Mouse (Mus musculus): ENCODE data around the gene Add1. TPM values are rescaled to one million over a fixed set of nuclear protein-coding genes. Genes with fewer than 3 reads are reported as not detected.

The Add1 gene
- polyA plus RNA-seq (2015; fragmentation: Nextera tagmentation; extraction: Ambion mirVana) = 155 and 168 TPM in 2 replicates

GRCm38 (mm10) chr5:34573268-34574221 lies at the start of gene Add1:
TSS of gene Add1 (plus strand) at chr5:34573664.

GRCm38 (mm10) chr5:34525663-34526476 lies 47.6 kb upstream of the Add1 start, which contains the start of gene Sh3bp2:
TSS of gene Sh3bp2 (plus strand) at chr5:34525838.

GRCm38 (mm10) chr5:34636481-34637287 lies 63.2 kb downstream of the Add1 start, which contains the start of gene Mfsd10:
TSS of gene Mfsd10 (minus strand) at chr5:34637212.

GRCm38 (mm10) chr5:34659686-34660590 lies 86.5 kb downstream of the Add1 start, which contains the start of the genes Nop14 and Grk4:
TSS of gene Nop14 (minus strand) at chr5:34660148.
TSS of gene Grk4 (plus strand) at chr5:34660379.

Small RNAs within 50 kb of the gene (microRNA-seq; reads per million reads assigned to microRNA genes)
- gene Mir7036b = not detected

Other genes with a start within 250 kb of the Add1 start
- gene Rnf4, start 237.4 kb upstream of the Add1 start, polyA plus RNA-seq (2015; fragmentation: Nextera tagmentation; extraction: Ambion mirVana) = 89.4 and 93.0 TPM in 2 replicates
- gene Fam193a, start 203.7 kb upstream of the Add1 start, polyA plus RNA-seq (2015; fragmentation: Nextera tagmentation; extraction: Ambion mirVana) = 12.1 and 13.2 TPM in 2 replicates
- 15.9 and 17.0 TPM in 2 replicates for gene Tnip2, start 59.7 kb upstream of the Add1 start, polyA plus RNA-seq (2015; fragmentation: Nextera tagmentation; extraction: Ambion mirVana)
- gene Sh3bp2, start 47.8 kb upstream of the Add1 start, polyA plus RNA-seq (2015; fragmentation: Nextera tagmentation; extraction: Ambion mirVana) = 18.8 and 19.7 TPM in 2 replicates
- gene Mfsd10, start 63.5 kb downstream of the Add1 start, polyA plus RNA-seq (2015; fragmentation: Nextera tagmentation; extraction: Ambion mirVana) = 81.5 and 83.9 TPM in 2 replicates
- 18.5 and 19.0 TPM in 2 replicates for gene Nop14, start 86.5 kb downstream of the Add1 start, polyA plus RNA-seq (2015; fragmentation: Nextera tagmentation; extraction: Ambion mirVana)
- gene Grk4, start 86.7 kb downstream of the Add1 start, polyA plus RNA-seq (2015; fragmentation: Nextera tagmentation; extraction: Ambion mirVana) = 4.0 and 5.4 TPM in 2 replicates
- gene Htt, start 188.1 kb downstream of the Add1 start, polyA plus RNA-seq (2015; fragmentation: Nextera tagmentation; extraction: Ambion mirVana) = 9.8 and 12.0 TPM in 2 replicates

Data from neural tube, postnatal 0 days (tissue).